Mouse (Mus musculus): ENCODE measurements at regions not wholly inside any gene's neighbourhood (a gene's known extent, or its start where the extent isn't known, plus 50 kb on each side); places are given as distances from the start of the nearest gene placed in this dataset.

DNA sequence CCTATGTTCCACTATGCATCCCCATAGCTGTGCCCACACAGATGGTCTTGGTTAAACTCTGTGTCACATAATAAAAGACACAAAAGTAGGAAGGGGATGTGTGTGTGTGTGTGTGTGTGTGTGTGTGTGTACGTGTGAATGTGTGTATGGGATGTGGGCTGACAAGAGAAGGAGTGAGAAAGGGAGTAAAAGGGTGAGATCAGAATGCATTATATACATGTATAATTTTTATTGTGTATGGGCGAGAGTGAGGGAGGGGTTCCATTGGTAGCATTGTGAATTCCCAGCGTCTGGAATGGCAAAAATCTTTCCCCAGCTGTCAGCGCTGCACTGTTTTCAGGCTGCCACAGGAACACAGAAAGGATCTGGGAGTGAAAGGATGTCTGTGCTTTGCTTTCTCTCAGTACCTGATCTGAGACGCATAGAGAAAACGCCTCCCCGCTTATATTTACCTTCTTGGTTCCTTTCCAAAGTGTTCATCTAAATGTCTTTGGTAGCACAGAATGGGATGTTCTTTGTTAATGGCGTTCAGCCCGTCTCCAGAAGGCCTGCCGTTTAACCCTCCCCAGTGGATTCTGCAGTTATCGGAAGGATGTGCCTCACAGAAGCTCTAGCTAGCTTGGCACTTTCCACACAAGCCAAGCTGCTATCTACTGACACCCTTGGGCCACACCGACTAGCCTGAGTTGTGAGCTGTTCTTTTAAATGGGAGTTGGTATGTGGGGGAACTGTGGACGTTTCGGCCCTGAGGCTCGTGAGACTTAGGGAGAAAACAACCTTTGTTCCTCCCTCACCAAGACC, 785.8 kb downstream of the Tmem114 start:
- DNase-seq, result no peak

DNA sequence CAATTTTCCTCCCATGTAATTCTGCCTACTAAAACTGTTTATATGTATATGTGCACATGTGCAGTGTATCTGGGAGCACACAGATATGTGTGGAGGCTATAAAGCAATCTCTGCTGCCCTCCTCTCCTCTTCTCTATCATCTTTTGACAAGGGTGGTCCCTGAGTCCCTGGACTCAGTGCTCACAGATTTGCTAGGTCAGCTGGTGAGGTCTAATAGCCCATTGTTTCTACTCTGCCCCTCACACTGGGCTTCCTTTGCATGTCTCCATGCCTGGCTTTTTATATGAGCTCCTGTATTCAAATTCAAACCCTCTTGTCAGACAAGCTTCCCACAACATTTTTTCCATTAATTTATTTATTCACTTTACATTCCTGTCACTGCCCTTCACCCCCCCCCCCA, 786.9 kb downstream of the Tmem114 start:
- no peak for DNase-seq

DNA sequence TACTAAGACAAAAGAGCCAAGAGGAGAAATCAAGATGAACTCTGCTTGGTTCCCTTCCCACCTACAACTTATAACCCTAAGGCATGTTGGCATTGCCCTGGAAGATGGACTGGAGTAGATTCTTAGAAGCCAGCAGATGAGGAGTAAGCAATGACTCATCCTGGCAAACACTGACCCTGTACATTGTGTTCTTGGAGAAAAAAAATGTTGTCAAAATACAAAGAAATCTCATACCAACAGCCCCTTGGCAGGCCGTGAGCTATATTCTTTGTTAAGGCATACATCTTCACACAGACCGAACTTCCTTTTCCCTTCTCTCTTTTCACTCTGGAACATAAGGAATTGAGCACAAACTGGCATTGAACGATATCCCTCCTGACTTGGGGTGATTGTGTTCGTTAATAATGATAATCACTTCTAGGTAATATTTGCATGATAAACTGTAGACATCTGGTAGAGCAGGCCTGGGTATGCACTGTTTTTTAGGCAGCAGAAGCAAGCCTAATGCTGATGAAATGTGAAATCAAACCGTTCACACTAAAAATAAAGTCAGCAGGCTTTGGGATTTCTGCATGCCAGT, 787.7 kb downstream of the Tmem114 start:
- no peak for DNase-seq

DNA sequence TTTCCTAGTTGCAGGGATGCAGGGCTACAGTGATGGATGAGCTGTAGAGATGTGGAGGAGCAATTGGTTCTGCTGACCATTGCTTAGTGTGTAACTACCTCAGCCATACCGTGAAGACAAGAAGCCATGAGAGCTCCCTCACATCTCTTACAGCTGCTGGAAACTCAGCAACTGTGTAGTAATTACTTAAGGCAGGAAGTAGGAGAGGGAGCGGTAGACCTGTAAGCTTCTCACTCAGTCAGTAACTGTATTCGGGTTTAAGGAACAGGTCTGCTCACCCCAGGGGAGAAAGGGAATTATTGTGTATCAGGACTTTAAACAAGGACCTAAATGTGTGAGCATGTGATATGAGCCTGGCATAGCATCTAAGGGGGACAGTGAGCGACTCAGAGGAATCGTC, 788.6 kb downstream of the Tmem114 start:
- no peak for DNase-seq

DNA sequence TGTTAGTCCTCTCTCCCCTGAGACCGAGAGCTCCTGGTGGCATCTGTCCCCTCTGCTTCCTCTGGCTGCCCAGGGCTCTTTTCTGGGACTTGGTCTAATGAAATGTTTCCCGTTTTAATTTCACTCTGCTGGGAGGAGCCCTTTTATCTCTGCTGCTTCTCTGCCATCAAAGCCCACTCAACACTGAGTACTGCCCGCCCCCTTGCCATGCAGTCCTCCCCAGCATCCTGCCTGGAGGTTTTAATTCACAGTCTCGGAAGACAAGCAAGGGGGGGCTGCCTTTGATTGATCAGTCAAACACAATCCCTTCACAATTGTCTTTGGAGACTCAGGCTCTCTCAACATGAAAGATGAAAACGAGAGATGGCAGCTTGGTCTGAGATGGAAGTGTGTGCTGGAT, 792.5 kb downstream of the Tmem114 start:
- DNase-seq, result no peak

DNA sequence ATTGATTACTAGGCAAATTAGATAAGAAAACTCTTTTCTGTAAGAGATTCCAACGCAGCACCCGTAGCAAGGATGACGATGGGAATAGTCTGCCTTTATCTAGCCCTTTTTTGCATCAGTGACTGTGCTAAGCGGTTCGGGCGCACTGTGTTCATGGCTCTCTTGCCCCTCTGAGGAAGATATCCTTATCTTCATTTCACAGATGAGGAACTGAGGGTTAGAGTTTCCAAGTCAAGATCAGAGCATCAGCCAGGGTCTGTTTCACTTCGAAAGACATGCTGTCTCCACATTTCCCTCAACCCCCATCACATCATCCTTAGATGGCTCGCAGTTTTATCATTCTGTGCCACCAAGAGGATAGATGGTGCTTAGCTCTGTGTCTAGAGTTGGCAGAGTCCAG, 796.6 kb downstream of the Tmem114 start:
- DNase-seq, result no peak

DNA sequence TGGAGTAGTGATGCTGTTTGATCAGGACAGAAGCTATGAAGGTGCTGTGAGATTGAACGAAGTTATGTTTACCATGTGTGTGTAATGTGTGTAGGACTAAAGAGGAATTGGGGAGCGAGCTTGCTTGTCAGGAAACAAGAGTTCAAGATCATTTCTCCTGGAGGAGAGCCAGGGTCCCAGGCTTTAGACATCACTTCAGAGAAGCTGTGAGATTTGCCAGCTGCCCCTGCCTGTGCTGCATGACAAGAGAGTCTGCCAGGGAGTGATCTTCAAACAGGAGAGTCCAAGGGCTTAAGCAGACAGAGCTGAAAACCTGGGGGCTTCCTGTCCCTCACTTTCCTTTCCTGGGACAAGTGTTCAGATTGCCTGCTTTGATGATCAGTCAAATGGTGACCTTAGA, 818.3 kb downstream of the Tmem114 start:
- DNase-seq, result no peak

DNA sequence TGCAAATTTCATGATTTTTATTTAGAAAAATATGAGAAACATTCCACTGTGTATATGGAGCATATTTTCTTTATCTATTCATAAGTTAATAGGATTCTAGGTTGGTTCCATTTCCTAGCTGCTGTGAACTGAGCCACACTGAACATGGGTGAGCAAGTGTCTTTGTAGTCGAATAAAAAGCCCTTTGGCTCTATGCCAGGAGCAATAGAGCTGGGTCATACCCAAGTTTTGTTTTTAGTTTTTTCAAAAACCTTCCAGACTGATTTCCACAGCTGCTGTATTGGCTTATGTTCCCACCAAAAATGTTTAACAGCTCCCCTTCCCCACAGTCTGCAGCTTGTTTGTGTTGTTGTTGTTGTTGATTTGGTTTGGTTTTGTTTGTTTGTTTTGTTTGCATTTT, 822.5 kb downstream of the Tmem114 start:
- DNase-seq, result no peak

DNA sequence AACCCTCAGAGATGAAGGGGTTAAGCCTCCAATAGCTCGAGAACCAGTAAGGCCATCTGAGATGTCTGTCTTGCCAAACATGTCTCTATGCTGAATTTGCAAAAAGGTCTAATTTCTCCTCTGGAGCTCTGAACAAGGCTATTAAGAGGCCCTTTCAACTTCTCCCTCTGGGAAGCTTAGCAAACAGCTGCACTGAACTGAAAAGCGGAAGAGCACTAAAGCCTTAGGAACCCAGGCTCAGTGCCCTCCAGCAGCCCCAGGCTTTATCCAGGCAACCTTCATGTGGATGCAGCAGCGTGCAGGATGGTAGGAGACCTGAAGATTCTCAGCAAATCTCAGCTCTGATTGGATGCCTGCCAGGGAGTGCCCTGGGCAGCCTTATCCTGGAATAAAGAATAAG, 850.1 kb downstream of the Tmem114 start:
- DNase-seq, result no peak

DNA sequence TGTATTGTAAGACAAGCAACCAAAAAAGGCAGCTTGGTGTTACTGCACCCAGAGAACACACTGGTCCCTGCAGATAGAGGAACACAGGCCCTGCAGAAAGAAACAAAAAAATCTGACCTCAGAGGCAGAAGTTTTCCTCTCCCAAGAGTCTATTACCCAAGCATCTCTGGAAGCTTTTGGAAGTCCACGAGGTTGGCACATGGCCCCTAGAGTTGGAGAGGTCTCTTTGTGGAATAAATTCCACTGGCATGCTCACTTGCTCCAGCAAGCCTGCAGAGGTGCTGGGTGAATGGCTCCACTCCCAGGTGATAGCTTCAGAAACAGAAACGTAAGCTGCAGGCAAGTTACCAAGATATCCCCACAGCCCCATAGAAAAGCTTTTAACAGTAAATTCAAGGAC, 864.1 kb downstream of the Tmem114 start:
- no peak for DNase-seq

DNA sequence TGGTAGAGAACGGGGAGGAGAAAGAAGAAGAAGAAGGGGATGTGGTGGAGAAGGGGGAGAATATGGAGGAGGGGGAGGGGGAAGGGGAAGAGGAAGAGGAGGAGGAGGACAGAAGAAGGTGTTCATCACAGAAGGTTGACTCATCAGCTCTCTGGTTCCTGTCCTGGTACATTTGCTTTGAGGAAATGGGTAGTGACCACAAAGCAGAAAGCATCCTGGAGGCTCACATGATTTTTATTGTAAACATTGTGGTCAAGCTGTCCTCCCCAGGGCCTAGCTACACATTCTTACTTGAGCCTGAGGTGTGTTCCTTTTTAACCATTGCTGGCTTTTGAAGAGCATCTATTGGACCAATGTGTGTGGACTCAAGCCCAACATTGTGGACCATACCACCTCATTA, 865.8 kb downstream of the Tmem114 start:
- no peak for DNase-seq

DNA sequence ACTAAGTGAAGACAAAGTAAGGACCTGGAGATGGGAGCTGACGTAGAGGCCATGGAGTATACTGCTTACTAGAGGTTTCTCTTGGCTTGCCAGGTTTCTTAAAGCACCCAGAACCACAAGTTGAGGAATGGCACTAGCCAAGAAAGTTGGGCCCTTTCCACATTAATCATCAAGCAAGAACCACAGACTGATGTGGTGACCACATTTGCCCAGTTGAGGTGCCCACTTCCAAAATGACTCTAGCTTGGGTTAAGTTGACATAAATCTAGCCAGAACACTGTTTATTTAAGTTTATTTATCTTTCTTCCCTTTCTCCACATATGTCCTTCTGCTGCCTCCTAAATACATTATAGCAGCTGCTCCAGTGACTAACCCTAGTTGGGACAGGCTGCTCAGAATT, 866.3 kb downstream of the Tmem114 start:
- no peak for DNase-seq

DNA sequence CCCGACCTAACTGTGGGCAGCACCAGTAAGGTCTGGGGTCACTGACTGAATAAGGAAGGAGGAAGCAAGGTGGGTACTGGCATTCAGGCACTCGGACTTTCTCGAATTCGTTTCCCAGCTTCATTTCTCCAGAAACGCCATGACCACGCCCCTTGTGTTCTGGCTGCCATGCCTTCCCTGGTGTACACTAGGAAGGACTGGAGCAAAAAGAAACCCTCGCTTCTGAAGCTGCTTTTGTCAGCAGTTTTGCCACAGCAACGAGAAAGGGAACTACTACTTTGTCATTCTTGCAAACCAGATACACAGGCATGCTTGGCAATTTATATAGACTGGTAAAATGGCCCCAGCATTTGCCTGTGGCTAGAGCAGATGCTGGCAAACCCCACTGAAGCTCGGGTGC, 869.0 kb downstream of the Tmem114 start:
- no peak for DNase-seq

DNA sequence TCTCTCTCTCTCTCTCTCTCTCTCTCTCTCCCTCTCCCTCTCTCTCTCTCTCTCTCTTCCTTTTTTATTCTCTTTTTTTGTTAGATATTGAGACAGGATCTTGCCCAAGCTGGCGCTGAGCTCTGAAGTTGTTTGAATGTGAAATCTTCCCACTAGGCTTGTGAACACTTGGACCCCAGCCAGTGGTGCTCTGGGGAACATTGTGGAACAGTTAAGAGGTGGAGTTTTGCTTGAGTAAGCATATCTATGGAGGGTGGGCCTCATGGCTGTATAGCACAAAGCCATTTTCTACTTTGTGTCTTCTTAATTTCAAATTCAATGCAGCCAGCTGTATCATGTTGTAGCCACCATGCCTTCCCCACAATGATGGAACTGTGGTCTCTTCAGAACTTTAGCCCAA, 875.4 kb downstream of the Tmem114 start:
- DNase-seq, result no peak

DNA sequence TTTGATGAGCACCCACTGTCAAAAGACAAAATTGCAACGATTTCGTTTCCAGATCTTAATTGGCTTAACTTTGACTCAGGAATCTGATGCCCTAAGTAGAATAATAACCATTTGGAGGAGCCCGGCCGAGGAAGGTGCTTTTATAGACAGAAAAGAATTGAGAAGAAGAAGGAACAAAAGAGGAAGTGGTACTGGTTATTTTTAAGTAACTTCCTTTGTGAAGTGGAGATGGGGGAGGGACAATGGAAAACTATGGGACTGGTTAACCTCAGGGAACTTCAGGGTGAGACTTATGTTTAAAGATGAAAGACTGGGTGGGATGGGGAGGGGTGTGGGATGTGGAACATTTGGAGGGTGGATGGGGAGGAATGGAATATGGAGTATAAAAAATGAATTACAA, 880.9 kb downstream of the Tmem114 start:
- DNase-seq, result no peak

DNA sequence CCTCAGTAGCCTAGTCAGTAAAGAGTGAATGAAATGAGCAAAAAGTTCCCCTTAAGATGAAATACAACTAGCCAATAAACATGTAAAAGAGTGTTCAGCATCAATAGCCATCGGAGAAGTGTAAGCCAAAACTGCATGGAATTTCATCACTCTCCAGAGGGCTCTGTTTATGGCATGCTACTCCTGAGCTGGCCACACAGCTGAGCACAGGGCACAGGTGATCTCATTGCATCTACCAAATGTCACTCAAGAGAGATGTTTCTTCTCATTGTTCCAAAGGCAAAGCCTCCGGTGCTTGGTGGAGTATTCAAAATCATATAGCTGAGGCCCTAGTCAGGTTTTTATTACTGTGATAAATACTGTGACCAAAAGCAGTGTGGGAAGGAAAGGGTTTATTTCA, 895.1 kb downstream of the Tmem114 start:
- no peak for DNase-seq

DNA sequence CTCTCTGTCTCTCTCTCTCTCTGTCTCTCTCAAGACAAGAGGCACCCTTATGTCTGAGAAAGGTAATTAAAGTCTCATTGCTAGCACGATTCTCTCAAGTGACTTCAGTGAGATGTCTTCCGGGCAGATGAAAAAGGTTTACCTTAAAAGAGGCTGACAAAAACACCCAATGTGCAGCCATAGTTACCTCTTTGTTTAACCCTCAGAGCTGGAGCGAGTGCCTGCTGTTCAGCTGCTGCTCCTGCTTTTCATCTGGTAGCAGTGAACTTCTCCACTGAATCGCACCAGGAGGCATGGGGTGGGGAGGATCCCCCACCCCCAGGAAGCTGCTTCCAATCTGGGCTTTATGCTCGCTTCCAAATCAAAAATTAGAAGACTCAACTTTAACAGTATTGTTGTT, 896.0 kb downstream of the Tmem114 start:
- DNase-seq, result no peak

DNA sequence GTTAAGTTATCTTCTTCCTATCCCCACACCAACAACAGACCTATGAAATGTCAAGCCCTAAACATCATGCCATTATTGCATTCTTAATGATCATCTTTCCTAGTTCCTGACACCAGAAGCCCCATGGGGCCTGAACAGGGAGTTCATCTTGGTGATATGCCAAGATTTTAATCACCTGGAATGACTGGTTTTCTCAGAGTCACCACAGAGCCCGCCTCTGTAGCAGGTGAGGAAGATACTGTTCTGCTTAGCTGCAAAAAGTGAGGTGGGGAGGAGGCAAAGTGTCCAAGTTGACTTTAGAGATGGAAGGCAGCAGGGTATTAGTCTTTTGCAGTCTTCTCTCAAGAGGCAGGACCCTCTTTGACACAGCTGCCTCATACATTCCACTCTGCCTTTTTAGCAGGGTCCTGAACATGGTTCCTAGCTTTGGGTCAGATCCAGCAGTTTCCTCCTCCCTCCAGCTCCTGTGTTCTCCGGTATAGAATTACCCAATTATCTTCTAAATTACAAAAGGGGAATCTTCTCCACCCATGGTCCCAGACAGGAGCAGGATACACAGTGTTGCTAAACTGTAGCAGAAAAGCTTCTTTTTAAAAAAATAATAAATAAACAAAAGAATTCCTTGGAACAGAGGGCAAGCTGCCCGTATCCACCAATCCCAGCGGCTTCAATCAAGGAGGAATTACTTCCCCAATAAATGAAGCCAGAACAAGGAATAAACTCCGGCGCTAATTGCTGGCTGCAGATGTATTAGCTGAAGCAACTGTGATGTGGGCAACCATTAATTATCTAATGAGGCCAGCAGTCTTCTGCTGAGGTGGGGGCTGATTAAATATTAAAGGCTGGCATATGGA, 896.8 kb downstream of the Tmem114 start:
- DNase-seq, result no peak

DNA sequence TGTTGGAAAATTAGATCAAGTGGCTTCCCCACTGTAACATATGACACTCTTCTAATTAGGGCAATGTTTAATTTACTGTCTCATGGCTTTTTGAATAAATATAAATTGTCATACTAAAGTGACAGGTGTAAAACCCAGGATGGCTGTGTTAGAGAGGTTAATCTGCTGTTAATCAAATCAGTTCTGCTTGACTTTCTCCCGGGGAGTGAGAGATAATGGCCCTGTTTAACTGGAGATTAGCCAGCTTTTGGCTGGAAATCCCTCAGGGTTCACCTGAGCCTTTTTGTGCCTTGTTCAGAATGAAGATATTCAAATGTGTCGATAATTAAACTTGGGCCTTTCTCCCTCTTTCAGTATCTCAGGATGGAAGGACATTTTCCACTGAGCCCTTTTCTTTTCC, 906.2 kb downstream of the Tmem114 start:
- no peak for DNase-seq
